Mouse (Mus musculus) liver, postnatal 0 days (tissue): ENCODE results near the gene Mpdu1. TPM values are rescaled to one million over a fixed set of nuclear protein-coding genes. Genes with fewer than 3 reads are reported as not detected.
A peak's percentile ranks its signal among the peaks of the same experiment; 100 is the strongest.

ENCODE experiments used
- ATAC-seq: fragments of 200-750 bp; cut with Nextera tagmentation; 2 replicates; pipeline ENCODE4 v1.8.0; 2017; ENCODE audit warnings: mild to moderate bottlenecking, moderate library complexity
- DNase-seq: peaks from one replicate; pipeline ENCODE4 v3.0.0-alpha.2; 2016
- H3K27ac ChIP-seq: fragments of 300-500 bp; sonication (generic); 2 replicates; pipeline ENCODE4 v1.5.1; 2014; ENCODE audit warnings: antibody characterized with exemption, moderate library complexity, mild to moderate bottlenecking, low read depth
- H3K27me3 ChIP-seq: fragments of 300-500 bp; sonication (generic); 2 replicates; pipeline ENCODE4 v1.6.1; 2014; ENCODE audit warnings: low read length, control low read depth, mixed read lengths; ENCODE audit not compliant: insufficient read depth
- H3K36me3 ChIP-seq: fragments of 300-500 bp; sonication (generic); replicated peaks from 2 replicates; pipeline ENCODE4 v1.6.1; 2014; ENCODE audit warnings: mild to moderate bottlenecking, control low read depth, low read length, moderate library complexity, mixed read lengths; ENCODE audit not compliant: insufficient read depth
- H3K4me1 ChIP-seq: fragments of 300-500 bp; sonication (generic); 2 replicates; pipeline ENCODE4 v1.6.1; 2014; ENCODE audit warnings: antibody characterized with exemption, mild to moderate bottlenecking, control low read depth; ENCODE audit not compliant: insufficient read depth
- H3K4me2 ChIP-seq: fragments of 300-500 bp; sonication (generic); 2 replicates; pipeline ENCODE4 v1.6.1; 2014; ENCODE audit warnings: low read depth, mild to moderate bottlenecking, low read length, moderate library complexity, mixed read lengths
- H3K4me3 ChIP-seq: fragments of 300-500 bp; sonication (generic); 2 replicates; pipeline ENCODE4 v1.5.1; 2014; ENCODE audit warnings: low read depth, low read length
- H3K9ac ChIP-seq: fragments of 300-500 bp; sonication (generic); replicated peaks from 2 replicates; pipeline ENCODE4 v1.6.1; 2014; ENCODE audit warnings: mild to moderate bottlenecking, moderate library complexity
- H3K9me3 ChIP-seq: fragments of 300-500 bp; sonication (generic); 2 replicates; pipeline ENCODE4 v1.6.1; 2016; ENCODE audit warnings: mild to moderate bottlenecking, control low read depth, low read length, mixed read lengths
- CTCF ChIP-seq: sonication (generic); IDR thresholded peaks from 2 replicates; pipeline ENCODE4 v1.5.1; 2016; ENCODE audit warnings: antibody characterized with exemption, low read depth
- EP300 ChIP-seq: IDR thresholded peaks from 2 replicates; pipeline ENCODE4 v1.6.1; 2016; ENCODE audit warnings: antibody characterized with exemption, low read depth, mild to moderate bottlenecking
- WGBS: fragments of 180-500 bp; shearing (Covaris S2); extraction: QIAGEN DNeasy Blood & Tissue Kit; methylation state at CpG from one replicate; pipeline ENCODE4 v1.1.7; 2014; ENCODE audit not compliant: insufficient replicate concordance; 5-methylcytosine and 5-hydroxymethylcytosine counted together
- polyA plus RNA-seq: library from polyadenylated mRNA; unstranded; fragments of >200 nt; fragmentation: Nextera tagmentation; extraction: Ambion mirVana; gene quantifications from 2 replicates; pipeline ENCODE4 v1.2.1, GENCODE M21; 2015

Mpdu1 gene
- polyA plus RNA-seq, 1 experiment from 2014 or later = 41.0 TPM

GRCm38 (mm10) chr11:69681314-69682208 is 19.1 kb upstream of the Mpdu1 start, which contains the start of gene Senp3:
Gene Senp3 (minus strand): TSS chr11:69682084.
- Histone ChIP-seq H3K36me3 (peaks cover 15% of the 10 kb centered on the region), H3K9me3 (no peaks in the 10 kb centered on the region), H3K9ac (peak within 1 kb of the TSS; percentile 88), H3K27me3 (no peaks in the 10 kb centered on the region), H3K4me2 (peak within 1 kb of the TSS; percentile 99), H3K4me1 (peaks cover 34% of the 10 kb centered on the region), H3K27ac (peak within 1 kb of the TSS; percentile 91), H3K4me3 (peak within 1 kb of the TSS; percentile 92)
- peak; percentile 96 for ATAC-seq
- DNase-seq = peak; percentile 96
- WGBS = under 1% methylated on average over 72 of the region's 80 CpGs
- TF ChIP-seq CTCF (0 out of 2 replicates have a peak, but pooled peaks have one; percentile 1), EP300 (no peak)

- peak overlapping the region; percentile 92 for H3K4me3 ChIP-seq
- TF ChIP-seq CTCF (0 out of 2 replicates have a peak, but pooled peaks have one; percentile 5), EP300 (no peak)
- no peak for ATAC-seq
- peak overlapping the region; percentile 99 for H3K4me2 ChIP-seq
- H3K27ac ChIP-seq = no peak overlapping the region
- H3K9me3 ChIP-seq = no peaks in the 10 kb centered on the region
- no peaks in the 10 kb centered on the region for H3K27me3 ChIP-seq
- no peak overlapping the region for H3K9ac ChIP-seq
- peaks cover 27% of the 10 kb centered on the region for H3K36me3 ChIP-seq
- 86% methylated on average over 30 of the region's 30 CpGs for WGBS
- DNase-seq = no peak
- H3K4me1 ChIP-seq = peaks cover 23% of the 10 kb centered on the region
Observed at GRCm38 (mm10) chr11:69680136-69680855, 17.9 kb upstream of the Mpdu1 start.

GRCm38 (mm10) chr11:69679144-69679543 is 16.7 kb upstream of the Mpdu1 start:
- H3K9ac ChIP-seq = no peak overlapping the region
- DNase-seq (no peak), ATAC-seq (no peak)
- H3K27ac ChIP-seq = no peak overlapping the region
- TF ChIP-seq EP300 = no peak
- TF ChIP-seq CTCF = no peak
- H3K36me3 ChIP-seq = peaks cover 38% of the 10 kb centered on the region
- WGBS = 88% methylated on average over 2 of the region's 2 CpGs
- H3K4me3 ChIP-seq = no peak overlapping the region
- H3K4me2 ChIP-seq = no peak overlapping the region
- H3K27me3 ChIP-seq = no peaks in the 10 kb centered on the region
- peaks cover 14% of the 10 kb centered on the region for H3K4me1 ChIP-seq
- H3K9me3 ChIP-seq = no peaks in the 10 kb centered on the region

GRCm38 (mm10) chr11:69672211-69672706 is 9.8 kb upstream of the Mpdu1 start, which contains the start of gene Eif4a1:
Gene Eif4a1 (minus strand): TSS chr11:69672423.
- peak within 1 kb of the TSS; percentile 99 for H3K27ac ChIP-seq
- DNase-seq (peak; percentile 99), ATAC-seq (peak; percentile 91)
- no peaks in the 10 kb centered on the region for H3K27me3 ChIP-seq
- H3K9ac ChIP-seq = peak within 1 kb of the TSS; percentile 92
- TF ChIP-seq CTCF (no peak), EP300 (peak; percentile 43; the same call in 1 of the 2 replicates)
- peaks cover 73% of the 10 kb centered on the region for H3K36me3 ChIP-seq
- H3K4me3 ChIP-seq = peak within 1 kb of the TSS; percentile 94
- WGBS = under 1% methylated on average over 36 of the region's 36 CpGs
- no peaks in the 10 kb centered on the region for H3K9me3 ChIP-seq
- H3K4me1 ChIP-seq = peaks cover 18% of the 10 kb centered on the region
- peak within 1 kb of the TSS; percentile 95 for H3K4me2 ChIP-seq

GRCm38 (mm10) chr11:69671726-69672124 is 9.3 kb upstream of the Mpdu1 start:
- peaks cover 70% of the 10 kb centered on the region for H3K36me3 ChIP-seq
- TF ChIP-seq CTCF (no peak), EP300 (no peak)
- under 1% methylated on average over 43 of the region's 43 CpGs for WGBS
- H3K27me3 ChIP-seq = no peaks in the 10 kb centered on the region
- peak overlapping the region; percentile 95 for H3K4me2 ChIP-seq
- peak overlapping the region; percentile 92 for H3K9ac ChIP-seq
- peak; percentile 6; the same call in 1 of the 2 replicates for ATAC-seq
- peak overlapping the region; percentile 99 for H3K27ac ChIP-seq
- peaks cover 18% of the 10 kb centered on the region for H3K4me1 ChIP-seq
- no peaks in the 10 kb centered on the region for H3K9me3 ChIP-seq
- DNase-seq = no peak
- H3K4me3 ChIP-seq = peak overlapping the region; percentile 94
